Mouse (Mus musculus): Measurements from ENCODE around the gene Gm13420. TPM values are rescaled to one million over a fixed set of nuclear protein-coding genes. Genes with fewer than 3 reads are reported as not detected.

Gm13420 gene
- polyA plus RNA-seq, 1 experiment from 2014 or later, result not detected

DNA sequence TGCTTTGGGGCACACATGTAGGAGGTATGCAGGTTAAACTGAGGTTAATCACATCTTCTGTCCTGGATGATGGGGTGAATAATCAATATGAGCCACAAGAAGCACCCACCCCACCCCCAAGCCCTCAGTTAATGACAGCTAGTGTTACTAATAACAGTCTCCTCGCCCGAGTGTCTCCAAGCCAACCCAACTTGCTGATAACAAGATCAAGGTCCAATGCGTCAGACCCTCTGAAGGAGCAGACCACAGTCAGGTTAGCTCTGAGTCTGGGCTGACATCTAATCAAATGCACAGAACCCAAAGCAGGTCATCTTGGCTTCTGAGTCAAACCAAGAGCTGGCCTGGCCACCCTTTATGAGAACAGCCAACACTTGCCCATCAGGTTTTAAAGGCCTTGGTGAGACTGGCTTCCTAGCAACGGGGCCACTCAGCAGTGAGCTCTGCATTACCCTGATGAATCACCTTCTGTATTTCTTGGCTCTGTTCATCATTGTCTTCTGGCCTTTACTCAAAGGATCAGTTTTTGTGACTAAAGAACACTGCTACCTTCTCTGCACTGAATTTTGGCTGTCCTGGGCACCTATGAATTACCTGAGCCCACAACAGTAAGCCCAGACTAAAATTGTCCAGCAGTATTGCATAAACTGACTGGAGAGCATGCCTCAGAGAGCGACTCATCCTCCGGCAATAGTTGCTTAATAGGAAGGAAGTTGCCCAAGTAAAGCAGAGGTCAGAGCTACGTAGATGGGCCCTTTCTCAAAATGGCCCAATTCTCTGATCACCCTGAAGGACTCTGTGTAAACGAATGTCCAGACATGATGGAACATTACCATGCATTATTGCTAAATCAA lies 20.4 kb upstream of the Gm13420 start:
- no peak overlapping the region for H3K4me2 ChIP-seq (replicated peaks; ENCODE audit: low read depth, low read length)
- 90% methylated on average over 8 of the region's 8 CpGs for WGBS

DNA sequence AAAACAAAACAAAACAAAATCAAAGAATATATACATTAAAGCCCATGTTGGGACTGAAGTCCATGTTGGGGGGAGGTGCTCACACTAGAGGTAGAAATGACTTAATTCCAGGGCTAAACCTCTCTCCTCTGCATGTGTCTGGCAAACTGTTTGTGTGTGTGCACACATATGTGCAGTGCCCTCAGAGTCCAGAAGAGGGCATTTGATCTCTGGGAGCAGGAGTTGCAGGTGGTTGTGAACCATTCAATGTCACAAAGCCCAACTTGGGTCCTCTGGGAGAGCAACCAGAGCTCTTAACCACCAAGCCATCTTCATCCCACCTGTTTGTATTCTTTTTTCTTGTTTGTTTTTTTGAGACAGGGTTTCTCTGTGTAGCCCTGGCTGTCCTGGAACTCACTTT lies 18.7 kb upstream of the Gm13420 start:
- ATAC-seq (ENCODE audit: low FRiP score) (no peak), DNase-seq (ENCODE audit: low spot score) (no peak)
- no peaks in the 10 kb centered on the region for H3K36me3 ChIP-seq (ENCODE audit: control insufficient read depth, insufficient read depth, low read length)
- no peaks in the 10 kb centered on the region for H3K27me3 ChIP-seq (ENCODE audit: control insufficient read depth, insufficient read depth, low read length)
- H3K27ac ChIP-seq (ENCODE audit: low read depth, low read length), result no peak overlapping the region
- H3K9me3 ChIP-seq (ENCODE audit: control insufficient read depth, low read length), result no peaks in the 10 kb centered on the region
- no peak overlapping the region for H3K4me2 ChIP-seq (replicated peaks; ENCODE audit: low read depth, low read length)
- H3K4me1 ChIP-seq (replicated peaks; ENCODE audit: control insufficient read depth, insufficient read depth, low read length), result no peaks in the 10 kb centered on the region
- H3K9ac ChIP-seq (ENCODE audit: low read depth, low read length), result no peak overlapping the region
- H3K4me3 ChIP-seq (ENCODE audit: low read depth, low read length), result no peak overlapping the region

More for the DNA sequence above, 20.4 kb upstream of the Gm13420 start:
- DNase-seq (ENCODE audit: low spot score), result no peak
- Histone ChIP-seq H3K27ac (ENCODE audit: low read depth, low read length) (no peak overlapping the region), H3K27me3 (ENCODE audit: control insufficient read depth, insufficient read depth, low read length) (no peaks in the 10 kb centered on the region), H3K4me3 (ENCODE audit: low read depth, low read length) (no peak overlapping the region), H3K4me1 (replicated peaks; ENCODE audit: control insufficient read depth, insufficient read depth, low read length) (no peaks in the 10 kb centered on the region), H3K36me3 (ENCODE audit: control insufficient read depth, insufficient read depth, low read length) (no peaks in the 10 kb centered on the region), H3K9me3 (ENCODE audit: control insufficient read depth, low read length) (no peaks in the 10 kb centered on the region), H3K9ac (ENCODE audit: low read depth, low read length) (no peak overlapping the region)
- ATAC-seq (ENCODE audit: low FRiP score), result no peak

- no peak overlapping the region for H3K27ac ChIP-seq (ENCODE audit: low read depth, low read length)
- H3K36me3 ChIP-seq (ENCODE audit: control insufficient read depth, insufficient read depth, low read length), result no peaks in the 10 kb centered on the region
- no peak overlapping the region for H3K4me2 ChIP-seq (replicated peaks; ENCODE audit: low read depth, low read length)
- H3K27me3 ChIP-seq (ENCODE audit: control insufficient read depth, insufficient read depth, low read length), result no peaks in the 10 kb centered on the region
- 71% methylated on average over 9 of the region's 9 CpGs for WGBS
- no peak overlapping the region for H3K9ac ChIP-seq (ENCODE audit: low read depth, low read length)
- H3K4me3 ChIP-seq (ENCODE audit: low read depth, low read length), result no peak overlapping the region
- DNase-seq (ENCODE audit: low spot score) (no peak), ATAC-seq (ENCODE audit: low FRiP score) (no peak)
- H3K9me3 ChIP-seq (ENCODE audit: control insufficient read depth, low read length), result no peaks in the 10 kb centered on the region
- no peaks in the 10 kb centered on the region for H3K4me1 ChIP-seq (replicated peaks; ENCODE audit: control insufficient read depth, insufficient read depth, low read length)
Measured at GRCm38 (mm10) chr2:29768901-29769300, 17.4 kb upstream of the Gm13420 start.

GRCm38 (mm10) chr2:29767976-29768709 lies 16.7 kb upstream of the Gm13420 start:
- Histone ChIP-seq H3K4me3 (ENCODE audit: low read depth, low read length) (no peak overlapping the region), H3K27ac (ENCODE audit: low read depth, low read length) (no peak overlapping the region), H3K36me3 (ENCODE audit: control insufficient read depth, insufficient read depth, low read length) (no peaks in the 10 kb centered on the region), H3K4me2 (replicated peaks; ENCODE audit: low read depth, low read length) (no peak overlapping the region), H3K9me3 (ENCODE audit: control insufficient read depth, low read length) (no peaks in the 10 kb centered on the region), H3K9ac (ENCODE audit: low read depth, low read length) (no peak overlapping the region), H3K27me3 (ENCODE audit: control insufficient read depth, insufficient read depth, low read length) (no peaks in the 10 kb centered on the region), H3K4me1 (replicated peaks; ENCODE audit: control insufficient read depth, insufficient read depth, low read length) (no peaks in the 10 kb centered on the region)
- DNase-seq (ENCODE audit: low spot score) (no peak), ATAC-seq (ENCODE audit: low FRiP score) (no peak)
- WGBS, result 71% methylated on average over 11 of the region's 11 CpGs

DNA sequence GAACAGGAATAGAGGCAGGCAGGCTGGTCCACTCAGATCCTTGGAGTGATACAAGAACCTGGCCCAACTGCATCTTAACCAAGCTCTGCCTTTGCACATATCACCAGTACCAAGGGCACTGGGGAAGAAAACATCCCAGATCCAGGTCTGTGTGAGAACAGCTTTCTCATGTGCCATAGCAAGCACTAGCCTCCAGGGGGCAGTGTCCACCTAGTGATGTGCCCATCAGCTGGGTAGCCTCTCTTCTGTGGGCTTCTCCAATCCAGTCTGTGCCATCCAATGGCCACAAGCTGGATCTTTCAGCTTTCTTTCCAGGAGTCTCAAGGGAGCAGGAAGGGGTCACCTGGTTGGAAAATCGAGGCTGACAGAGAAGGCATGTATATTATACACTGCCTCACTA lies 13.3 kb upstream of the Gm13420 start:
- H3K27me3 ChIP-seq (ENCODE audit: control insufficient read depth, insufficient read depth, low read length), result no peaks in the 10 kb centered on the region
- H3K4me3 ChIP-seq (ENCODE audit: low read depth, low read length), result no peak overlapping the region
- DNase-seq (ENCODE audit: low spot score) (peak; percentile 85), ATAC-seq (ENCODE audit: low FRiP score) (peak; percentile 27; the same call in 1 of the 2 replicates)
- no peak overlapping the region for H3K27ac ChIP-seq (ENCODE audit: low read depth, low read length)
- no peaks in the 10 kb centered on the region for H3K9me3 ChIP-seq (ENCODE audit: control insufficient read depth, low read length)
- no peaks in the 10 kb centered on the region for H3K36me3 ChIP-seq (ENCODE audit: control insufficient read depth, insufficient read depth, low read length)
- no peak overlapping the region for H3K9ac ChIP-seq (ENCODE audit: low read depth, low read length)
- H3K4me1 ChIP-seq (replicated peaks; ENCODE audit: control insufficient read depth, insufficient read depth, low read length), result no peaks in the 10 kb centered on the region
- no peak overlapping the region for H3K4me2 ChIP-seq (replicated peaks; ENCODE audit: low read depth, low read length)
- 0% methylated on average over 1 of the region's 1 CpGs for WGBS

- no peak overlapping the region for H3K4me3 ChIP-seq (ENCODE audit: low read depth, low read length)
- H3K4me1 ChIP-seq (replicated peaks; ENCODE audit: control insufficient read depth, insufficient read depth, low read length), result 0 out of 2 replicates have a peak, but pooled peaks cover 3% of the 10 kb centered on the region
- no peak overlapping the region for H3K9ac ChIP-seq (ENCODE audit: low read depth, low read length)
- no peaks in the 10 kb centered on the region for H3K9me3 ChIP-seq (ENCODE audit: control insufficient read depth, low read length)
- ATAC-seq (ENCODE audit: low FRiP score), result no peak
- H3K27me3 ChIP-seq (ENCODE audit: control insufficient read depth, insufficient read depth, low read length), result peaks cover 21% of the 10 kb centered on the region
- no peak for DNase-seq (ENCODE audit: low spot score)
- no peaks in the 10 kb centered on the region for H3K36me3 ChIP-seq (ENCODE audit: control insufficient read depth, insufficient read depth, low read length)
- H3K4me2 ChIP-seq (replicated peaks; ENCODE audit: low read depth, low read length), result no peak overlapping the region
- no peak overlapping the region for H3K27ac ChIP-seq (ENCODE audit: low read depth, low read length)
Measured at GRCm38 (mm10) chr2:29755693-29756092, 4.2 kb upstream of the Gm13420 start.

DNA sequence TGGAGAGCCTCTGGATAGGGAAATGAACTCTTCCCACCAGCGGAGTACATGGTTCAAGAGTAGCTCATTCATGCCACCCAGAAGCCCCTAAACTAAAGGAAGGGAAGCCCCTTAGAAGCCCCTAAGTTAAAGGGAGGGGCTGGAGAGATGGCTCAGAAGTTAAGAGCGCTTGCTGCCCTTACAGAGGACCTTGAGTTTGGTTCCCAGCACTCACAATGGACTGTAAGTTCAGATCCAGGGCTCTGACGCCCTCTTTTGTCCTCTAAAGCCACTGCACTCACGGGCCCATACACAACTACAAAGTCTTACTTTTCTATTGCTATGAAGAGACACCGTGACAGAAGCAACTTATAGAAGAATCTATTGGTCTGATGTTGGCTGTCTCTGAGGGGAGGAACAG lies 912 bp upstream of the Gm13420 start:
- Histone ChIP-seq H3K4me3 (ENCODE audit: low read depth, low read length) (no peak overlapping the region), H3K9ac (ENCODE audit: low read depth, low read length) (no peak overlapping the region), H3K36me3 (ENCODE audit: control insufficient read depth, insufficient read depth, low read length) (no peaks in the 10 kb centered on the region), H3K27me3 (ENCODE audit: control insufficient read depth, insufficient read depth, low read length) (peaks cover 28% of the 10 kb centered on the region), H3K4me2 (replicated peaks; ENCODE audit: low read depth, low read length) (no peak overlapping the region), H3K9me3 (ENCODE audit: control insufficient read depth, low read length) (no peaks in the 10 kb centered on the region), H3K27ac (ENCODE audit: low read depth, low read length) (no peak overlapping the region), H3K4me1 (replicated peaks; ENCODE audit: control insufficient read depth, insufficient read depth, low read length) (peaks cover 7% of the 10 kb centered on the region; the same call in 1 of the 2 replicates)
- no peak for DNase-seq (ENCODE audit: low spot score)
- ATAC-seq (ENCODE audit: low FRiP score), result no peak
- WGBS, result 87% methylated on average over 5 of the region's 5 CpGs

DNA sequence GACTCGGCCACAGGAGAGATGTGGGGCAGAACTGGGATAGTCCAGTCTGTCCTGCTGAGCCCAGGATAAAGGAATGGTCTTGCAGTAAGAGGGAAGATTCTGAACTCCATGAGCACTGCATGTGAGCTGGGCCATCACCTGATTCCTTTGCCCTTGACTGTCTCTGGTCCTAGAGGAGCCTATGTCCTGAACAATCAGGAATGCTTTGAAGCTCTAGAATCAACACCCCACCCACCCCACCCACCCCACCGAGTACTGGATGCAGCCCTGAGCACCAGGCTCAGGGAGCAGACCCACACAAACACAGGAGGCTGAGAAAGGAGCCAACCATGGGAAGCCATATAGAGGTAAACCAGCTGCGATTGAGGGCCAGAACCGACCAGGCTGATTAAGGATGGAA lies 3.0 kb downstream of the Gm13420 start:
- no peak overlapping the region for H3K27ac ChIP-seq (ENCODE audit: low read depth, low read length)
- no peak for ATAC-seq (ENCODE audit: low FRiP score)
- WGBS, result 71% methylated on average over 4 of the region's 4 CpGs
- H3K4me2 ChIP-seq (replicated peaks; ENCODE audit: low read depth, low read length), result no peak overlapping the region
- no peak overlapping the region for H3K4me3 ChIP-seq (ENCODE audit: low read depth, low read length)
- no peak overlapping the region for H3K9ac ChIP-seq (ENCODE audit: low read depth, low read length)
- no peaks in the 10 kb centered on the region for H3K36me3 ChIP-seq (ENCODE audit: control insufficient read depth, insufficient read depth, low read length)
- no peaks in the 10 kb centered on the region for H3K9me3 ChIP-seq (ENCODE audit: control insufficient read depth, low read length)
- no peak for DNase-seq (ENCODE audit: low spot score)
- H3K4me1 ChIP-seq (replicated peaks; ENCODE audit: control insufficient read depth, insufficient read depth, low read length), result peaks cover 11% of the 10 kb centered on the region
- H3K27me3 ChIP-seq (ENCODE audit: control insufficient read depth, insufficient read depth, low read length), result peaks cover 40% of the 10 kb centered on the region

DNA sequence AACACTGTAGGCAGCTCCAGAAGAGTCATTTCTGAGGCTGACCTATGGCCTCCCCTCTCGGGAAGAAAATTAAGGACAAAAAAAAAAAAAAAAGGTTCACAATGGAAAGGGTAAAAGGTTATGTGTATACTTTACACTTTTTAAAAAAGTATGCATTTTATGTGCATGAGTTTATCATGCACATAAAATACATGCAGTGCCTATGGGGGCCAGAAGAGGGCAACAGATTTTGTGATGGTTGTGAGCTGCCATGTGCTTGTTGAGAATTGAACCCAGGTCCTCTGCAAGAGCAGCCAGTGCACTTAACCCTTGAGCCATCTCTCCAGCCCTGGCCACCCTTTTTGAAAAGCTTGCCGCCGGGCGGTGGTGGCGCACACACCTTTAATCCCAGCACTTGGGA lies 3.6 kb downstream of the Gm13420 start:
- Histone ChIP-seq H3K27me3 (ENCODE audit: control insufficient read depth, insufficient read depth, low read length) (peaks cover 37% of the 10 kb centered on the region), H3K36me3 (ENCODE audit: control insufficient read depth, insufficient read depth, low read length) (no peaks in the 10 kb centered on the region), H3K9me3 (ENCODE audit: control insufficient read depth, low read length) (no peaks in the 10 kb centered on the region), H3K4me3 (ENCODE audit: low read depth, low read length) (no peak overlapping the region), H3K27ac (ENCODE audit: low read depth, low read length) (no peak overlapping the region), H3K9ac (ENCODE audit: low read depth, low read length) (no peak overlapping the region), H3K4me2 (replicated peaks; ENCODE audit: low read depth, low read length) (no peak overlapping the region), H3K4me1 (replicated peaks; ENCODE audit: control insufficient read depth, insufficient read depth, low read length) (peaks cover 11% of the 10 kb centered on the region)
- ATAC-seq (ENCODE audit: low FRiP score) (no peak), DNase-seq (ENCODE audit: low spot score) (peak; percentile 45)
- WGBS, result 52% methylated on average over 5 of the region's 5 CpGs

Measured in hindbrain, embryonic 11.5 days (tissue).